Mouse (Mus musculus): ENCODE results near the gene Cmpk2.

DNA sequence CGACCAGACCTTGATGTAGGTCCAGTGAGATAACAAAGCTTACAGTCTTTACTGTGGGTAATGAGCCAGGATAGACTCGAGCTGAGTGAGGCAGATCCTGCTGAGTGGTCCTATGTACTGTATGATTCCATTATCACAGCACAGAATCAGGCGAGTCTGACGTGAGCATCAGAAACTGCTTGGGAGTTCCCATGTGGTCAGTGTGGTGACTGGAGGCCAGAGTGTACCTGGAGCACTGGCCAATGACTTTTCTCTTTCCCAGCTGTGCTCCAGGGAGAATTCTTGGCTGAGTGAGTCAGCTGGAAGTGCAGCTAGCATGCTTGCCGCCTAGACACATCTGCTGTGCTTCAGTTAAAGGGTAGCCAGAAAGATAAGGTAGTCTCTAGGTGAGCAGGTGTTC lies 14.3 kb upstream of the Cmpk2 start:
- no peak for TF ChIP-seq POLR2A (IDR thresholded peaks at IDR 0.05; ENCODE audit: low read depth, low read length)
- no peak for TF ChIP-seq CTCF (IDR thresholded peaks at IDR 0.05; ENCODE audit: extremely low read depth, insufficient read length, insufficient replicate concordance, low read depth, low read length)

Measured in small intestine, adult 2 months (tissue).